Mouse (Mus musculus) liver, embryonic 14.5 days (tissue): Measurements from ENCODE around the gene Gtf2a1l.

Experiments
- CTCF ChIP-seq: IDR thresholded peaks from 2 replicates; pipeline ENCODE4 v1.5.1; 2016; ENCODE audit warnings: antibody characterized with exemption, low read depth, control low read depth
- EP300 ChIP-seq: IDR thresholded peaks from 2 replicates; pipeline ENCODE4 v1.6.1; 2016; ENCODE audit warnings: antibody characterized with exemption, low read depth

DNA sequence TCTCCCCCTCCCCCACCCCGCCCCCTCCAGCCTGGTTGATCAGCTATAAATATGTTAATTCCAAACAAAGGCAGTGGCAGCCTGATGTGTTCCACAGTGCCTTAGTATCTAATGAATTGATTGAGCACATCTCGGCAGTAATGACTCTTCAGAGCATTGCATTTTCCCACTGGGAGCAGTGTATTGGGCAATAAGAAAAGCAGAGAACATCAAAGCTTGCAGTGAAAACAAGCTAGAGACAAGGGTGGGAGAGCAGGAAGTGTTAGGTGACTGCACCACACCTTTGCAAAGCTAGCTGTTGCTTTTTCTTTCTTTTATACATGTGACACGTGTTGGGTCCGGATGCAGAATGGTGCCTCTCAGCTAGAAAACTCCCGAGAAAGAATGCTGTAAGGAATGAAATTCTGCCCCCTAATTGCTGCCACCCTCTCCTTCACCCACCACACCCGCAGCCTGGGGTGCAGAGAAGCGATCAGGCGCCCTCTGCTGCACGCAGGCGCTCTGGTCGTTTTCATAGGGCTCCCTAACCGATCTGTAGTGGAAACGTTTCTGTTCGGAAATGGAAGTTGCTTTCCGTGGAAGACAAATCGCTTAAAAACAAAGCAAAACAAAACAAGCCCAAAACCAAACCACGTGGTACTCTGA is 84.5 kb downstream of the Gtf2a1l start:
- TF ChIP-seq CTCF (peak; percentile 53), EP300 (no peak)
